Mouse (Mus musculus): ENCODE results near the gene Cyb561d2. TPM values are rescaled to one million over a fixed set of nuclear protein-coding genes. Genes with fewer than 3 reads are reported as not detected.

Cyb561d2 gene
- total and polyA plus RNA-seq, 2 experiments from 2014 or later, result 52.9 to 69.3 TPM

DNA sequence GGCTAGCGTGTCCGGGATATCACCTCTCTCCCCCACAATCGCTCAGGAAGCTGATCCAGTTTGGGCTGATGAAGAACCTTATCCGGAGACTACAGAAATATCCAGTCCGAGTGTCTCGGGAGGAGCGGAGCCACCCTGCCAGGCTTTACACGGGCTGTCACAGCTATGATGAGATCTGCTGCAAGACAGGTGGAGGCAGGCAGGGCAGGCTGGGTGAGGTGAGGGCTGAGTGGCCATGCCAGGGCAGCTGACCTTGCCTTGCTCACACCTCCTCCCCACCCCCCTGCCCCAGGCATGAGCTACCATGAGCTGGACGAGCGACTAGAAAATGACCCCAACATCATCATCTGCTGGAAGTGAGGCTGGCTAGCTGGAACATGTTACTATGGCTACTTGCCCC, 3.2 kb upstream of the Cyb561d2 start:
- Histone ChIP-seq H3K9ac (replicated peaks; ENCODE audit: low read length) (no peak overlapping the region), H3K9me3 (ENCODE audit: low read length) (no peaks in the 10 kb centered on the region), H3K4me2 (ENCODE audit: low read depth, low read length) (no peak overlapping the region), H3K4me3 (ENCODE audit: low read length) (no peak overlapping the region), H3K4me1 (ENCODE audit: insufficient read depth, low read length) (peaks cover 26% of the 10 kb centered on the region), H3K27me3 (ENCODE audit: insufficient read depth, low read length) (no peaks in the 10 kb centered on the region), H3K36me3 (ENCODE audit: insufficient read depth, low read length) (no peaks in the 10 kb centered on the region; the same call in 1 of the 2 replicates), H3K27ac (no peak overlapping the region)
- ATAC-seq (no peak), DNase-seq (ENCODE audit: low spot score) (no peak)
- WGBS, result 84% methylated on average over 10 of the region's 10 CpGs
- no peak for TF ChIP-seq CTCF (IDR thresholded peaks at IDR 0.05; ENCODE audit: low read depth)

DNA sequence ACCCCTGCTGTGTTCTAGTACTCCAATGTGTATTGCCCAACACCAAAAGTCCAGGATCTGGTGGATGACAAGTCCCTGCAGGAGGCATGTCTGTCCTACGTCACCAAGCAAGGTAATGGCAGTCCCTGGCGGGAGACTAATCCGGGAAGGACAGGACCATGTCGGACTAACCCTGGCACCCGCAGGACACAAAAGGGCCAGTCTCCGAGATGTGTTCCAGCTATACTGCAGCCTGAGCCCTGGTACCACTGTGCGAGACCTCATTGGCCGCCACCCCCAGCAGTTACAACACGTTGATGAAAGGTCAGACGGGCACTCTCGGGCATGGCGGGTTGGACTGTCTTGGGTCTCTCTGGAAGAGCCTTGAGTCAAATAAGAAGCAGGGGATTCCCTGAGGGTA, 2.7 kb upstream of the Cyb561d2 start:
- 94% methylated on average over 12 of the region's 12 CpGs for WGBS
- H3K4me2 ChIP-seq (ENCODE audit: low read depth, low read length), result no peak overlapping the region
- H3K4me1 ChIP-seq (ENCODE audit: insufficient read depth, low read length), result peaks cover 26% of the 10 kb centered on the region
- H3K9me3 ChIP-seq (ENCODE audit: low read length), result no peaks in the 10 kb centered on the region
- no peak for TF ChIP-seq CTCF (IDR thresholded peaks at IDR 0.05; ENCODE audit: low read depth)
- H3K9ac ChIP-seq (replicated peaks; ENCODE audit: low read length), result no peak overlapping the region
- H3K27me3 ChIP-seq (ENCODE audit: insufficient read depth, low read length), result no peaks in the 10 kb centered on the region
- no peak for DNase-seq (ENCODE audit: low spot score)
- no peaks in the 10 kb centered on the region; the same call in 1 of the 2 replicates for H3K36me3 ChIP-seq (ENCODE audit: insufficient read depth, low read length)
- H3K27ac ChIP-seq, result no peak overlapping the region
- ATAC-seq, result no peak
- no peak overlapping the region for H3K4me3 ChIP-seq (ENCODE audit: low read length)

GRCm38 (mm10) chr9:107544196-107544700, 2.3 kb upstream of the Cyb561d2 start:
- Histone ChIP-seq H3K9ac (replicated peaks; ENCODE audit: low read length) (no peak overlapping the region), H3K27me3 (ENCODE audit: insufficient read depth, low read length) (no peaks in the 10 kb centered on the region), H3K4me2 (ENCODE audit: low read depth, low read length) (no peak overlapping the region), H3K9me3 (ENCODE audit: low read length) (no peaks in the 10 kb centered on the region), H3K4me1 (ENCODE audit: insufficient read depth, low read length) (peaks cover 26% of the 10 kb centered on the region), H3K27ac (no peak overlapping the region), H3K36me3 (ENCODE audit: insufficient read depth, low read length) (peaks cover 2% of the 10 kb centered on the region; the same call in 1 of the 2 replicates), H3K4me3 (ENCODE audit: low read length) (no peak overlapping the region)
- no peak for ATAC-seq
- DNase-seq (ENCODE audit: low spot score), result no peak
- WGBS, result 95% methylated on average over 17 of the region's 17 CpGs
- no peak for TF ChIP-seq CTCF (IDR thresholded peaks at IDR 0.05; ENCODE audit: low read depth)

DNA sequence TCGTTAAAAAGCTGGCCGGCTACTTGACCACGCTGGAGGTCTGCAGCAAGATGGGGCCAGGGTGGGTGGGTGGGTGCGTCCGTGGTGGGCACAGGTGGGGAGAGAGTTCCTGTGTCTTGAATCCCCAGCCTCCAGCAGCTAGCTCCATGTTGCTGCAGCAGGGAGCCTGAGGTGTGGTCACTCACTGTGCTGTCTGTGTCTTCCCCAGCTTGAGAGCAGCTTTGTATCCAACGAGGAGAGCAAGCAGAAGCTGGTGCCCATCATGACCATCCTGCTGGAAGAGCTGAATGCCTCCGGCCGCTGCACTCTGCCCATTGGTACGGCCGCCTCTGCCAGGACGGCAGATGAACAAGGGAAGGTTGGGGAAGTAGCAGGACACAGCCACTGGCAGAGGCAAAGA, 1.3 kb upstream of the Cyb561d2 start:
- ATAC-seq (no peak), DNase-seq (ENCODE audit: low spot score) (no peak)
- H3K36me3 ChIP-seq (ENCODE audit: insufficient read depth, low read length), result peaks cover 11% of the 10 kb centered on the region; the same call in 1 of the 2 replicates
- no peaks in the 10 kb centered on the region for H3K9me3 ChIP-seq (ENCODE audit: low read length)
- H3K4me3 ChIP-seq (ENCODE audit: low read length), result no peak overlapping the region
- WGBS, result 90% methylated on average over 11 of the region's 11 CpGs
- no peak for TF ChIP-seq CTCF (IDR thresholded peaks at IDR 0.05; ENCODE audit: low read depth)
- H3K9ac ChIP-seq (replicated peaks; ENCODE audit: low read length), result no peak overlapping the region
- no peak overlapping the region for H3K27ac ChIP-seq
- no peak overlapping the region for H3K4me2 ChIP-seq (ENCODE audit: low read depth, low read length)
- H3K4me1 ChIP-seq (ENCODE audit: insufficient read depth, low read length), result peaks cover 26% of the 10 kb centered on the region
- no peaks in the 10 kb centered on the region for H3K27me3 ChIP-seq (ENCODE audit: insufficient read depth, low read length)

DNA sequence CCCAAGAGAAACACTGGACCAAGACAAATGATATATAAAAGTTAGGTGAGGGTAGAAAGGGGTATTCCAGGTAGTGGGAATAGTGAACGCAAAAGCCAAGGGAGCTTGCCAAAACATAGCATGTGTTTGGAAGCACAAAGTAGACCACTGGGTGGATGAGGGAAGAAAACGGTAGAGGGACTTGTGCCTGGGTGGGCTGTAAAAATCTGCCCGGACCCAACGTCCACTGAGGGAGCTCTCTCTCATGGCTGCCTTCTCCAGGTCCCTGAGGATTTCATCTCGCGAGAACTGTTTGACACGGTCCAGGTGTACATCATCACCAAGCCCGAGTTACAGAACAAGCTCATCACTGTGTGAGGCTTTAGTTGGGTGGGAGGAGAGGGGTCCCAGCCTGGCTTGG, 728 bp upstream of the Cyb561d2 start:
- Histone ChIP-seq H3K4me2 (ENCODE audit: low read depth, low read length) (peak overlapping the region; percentile 95), H3K9me3 (ENCODE audit: low read length) (no peaks in the 10 kb centered on the region), H3K27ac (no peak overlapping the region), H3K36me3 (ENCODE audit: insufficient read depth, low read length) (peaks cover 16% of the 10 kb centered on the region; the same call in 1 of the 2 replicates), H3K9ac (replicated peaks; ENCODE audit: low read length) (peak overlapping the region; percentile 40), H3K4me3 (ENCODE audit: low read length) (peak overlapping the region; percentile 63), H3K27me3 (ENCODE audit: insufficient read depth, low read length) (no peaks in the 10 kb centered on the region), H3K4me1 (ENCODE audit: insufficient read depth, low read length) (peaks cover 25% of the 10 kb centered on the region)
- ATAC-seq (no peak), DNase-seq (ENCODE audit: low spot score) (no peak)
- TF ChIP-seq CTCF (IDR thresholded peaks at IDR 0.05; ENCODE audit: low read depth), result no peak
- 44% methylated on average over 8 of the region's 8 CpGs for WGBS

DNA sequence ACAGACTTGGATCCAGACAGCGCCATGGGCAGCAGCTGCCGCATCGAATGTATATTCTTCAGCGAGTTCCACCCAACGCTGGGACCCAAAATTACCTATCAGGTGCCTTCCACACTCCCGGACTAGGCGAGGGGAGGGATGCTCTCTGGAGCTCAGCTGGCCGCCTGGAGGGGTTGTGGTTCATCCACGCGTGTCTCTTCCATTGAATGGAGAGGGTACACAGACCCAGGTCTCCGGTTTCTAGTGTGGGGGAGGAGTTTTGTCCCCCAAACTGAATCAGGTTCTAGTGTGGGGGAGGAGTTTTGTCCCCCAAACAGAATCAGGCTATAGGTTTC, 326 bp upstream of the Cyb561d2 start:
- Histone ChIP-seq H3K4me3 (ENCODE audit: low read length) (peak overlapping the region; percentile 63), H3K36me3 (ENCODE audit: insufficient read depth, low read length) (peaks cover 18% of the 10 kb centered on the region; the same call in 1 of the 2 replicates), H3K27ac (peak overlapping the region; percentile 69), H3K9me3 (ENCODE audit: low read length) (no peaks in the 10 kb centered on the region), H3K4me2 (ENCODE audit: low read depth, low read length) (peak overlapping the region; percentile 95), H3K9ac (replicated peaks; ENCODE audit: low read length) (peak overlapping the region; percentile 40), H3K27me3 (ENCODE audit: insufficient read depth, low read length) (no peaks in the 10 kb centered on the region), H3K4me1 (ENCODE audit: insufficient read depth, low read length) (peaks cover 24% of the 10 kb centered on the region)
- DNase-seq (ENCODE audit: low spot score), result no peak
- ATAC-seq, result peak; percentile 12; the same call in 1 of the 2 replicates
- WGBS, result 3% methylated on average over 11 of the region's 11 CpGs
- TF ChIP-seq CTCF (IDR thresholded peaks at IDR 0.05; ENCODE audit: low read depth), result no peak

DNA sequence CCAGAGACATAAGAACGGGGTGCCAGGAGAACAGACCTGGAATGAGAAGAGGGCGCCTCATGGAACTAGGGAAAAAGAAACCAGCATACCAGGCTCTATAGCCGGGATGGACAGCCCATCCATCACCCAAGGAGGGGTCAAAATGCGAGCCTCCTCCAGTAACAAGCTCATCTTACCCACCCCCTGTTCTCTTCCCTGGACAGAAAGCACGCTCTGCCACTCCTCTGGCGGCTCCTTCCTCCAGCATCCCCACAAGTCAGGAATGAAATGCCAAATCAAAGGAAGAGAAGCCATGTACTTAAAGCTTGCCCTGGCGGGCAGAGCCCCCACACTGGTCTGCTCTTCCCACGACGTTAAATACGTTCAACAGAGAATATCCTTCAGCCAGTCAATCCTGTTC, 988 bp downstream of the Cyb561d2 start:
- H3K27ac ChIP-seq, result 0 out of 2 replicates have a peak overlapping the region, but pooled peaks have one; percentile 69
- TF ChIP-seq CTCF (IDR thresholded peaks at IDR 0.05; ENCODE audit: low read depth), result no peak

More for the DNA sequence above, 988 bp downstream of the Cyb561d2 start:
- Histone ChIP-seq H3K4me3 (ENCODE audit: low read length) (peak overlapping the region; percentile 63), H3K27me3 (ENCODE audit: insufficient read depth, low read length) (no peaks in the 10 kb centered on the region), H3K9ac (replicated peaks; ENCODE audit: low read length) (peak overlapping the region; percentile 40), H3K9me3 (ENCODE audit: low read length) (no peaks in the 10 kb centered on the region), H3K36me3 (ENCODE audit: insufficient read depth, low read length) (peaks cover 18% of the 10 kb centered on the region; the same call in 1 of the 2 replicates), H3K4me2 (ENCODE audit: low read depth, low read length) (peak overlapping the region; percentile 95), H3K4me1 (ENCODE audit: insufficient read depth, low read length) (peaks cover 29% of the 10 kb centered on the region)
- DNase-seq (ENCODE audit: low spot score) (no peak), ATAC-seq (no peak)
- 33% methylated on average over 10 of the region's 10 CpGs for WGBS

Measured in hindbrain, postnatal 0 days (tissue).